Mouse (Mus musculus) lung, postnatal 0 days (tissue): ENCODE data around the gene S1pr1.

Source experiments
- CTCF ChIP-seq: IDR thresholded peaks from 2 replicates; pipeline ENCODE4 v1.5.1; 2016; ENCODE audit warnings: antibody characterized with exemption, mild to moderate bottlenecking
- EP300 ChIP-seq: IDR thresholded peaks from 2 replicates; pipeline ENCODE4 v1.6.1; 2016; ENCODE audit warnings: antibody characterized with exemption, mild to moderate bottlenecking, control low read depth

DNA sequence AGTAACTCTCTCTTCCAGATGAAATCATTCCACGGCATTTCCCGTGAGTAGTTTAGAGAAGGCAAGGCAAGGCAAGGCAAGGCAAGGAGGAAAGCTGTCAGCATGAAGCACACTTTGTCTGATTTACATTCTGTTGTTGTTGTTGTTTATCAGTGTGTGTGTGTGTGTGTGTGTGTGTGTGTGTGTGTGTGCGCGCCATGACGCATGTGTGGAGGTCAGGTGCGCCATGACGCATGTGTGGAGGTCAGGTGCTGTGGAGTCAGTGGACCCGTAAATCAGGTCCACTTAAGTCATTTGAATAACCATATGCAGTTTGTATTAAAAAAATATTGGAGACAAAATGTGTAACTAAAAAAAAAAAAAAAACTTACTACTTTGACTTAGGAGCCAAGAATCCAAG, 11.2 kb downstream of the S1pr1 start:
- no peak for TF ChIP-seq CTCF
- TF ChIP-seq EP300, result no peak
